Mouse (Mus musculus): ENCODE results near the gene Gm26920. TPM values are rescaled to one million over a fixed set of nuclear protein-coding genes. Genes with fewer than 3 reads are reported as not detected.

Gene Gm26920
- total RNA-seq (2014; fragmentation: Nextera tagmentation) (0.90 TPM in 1 of 2 replicates, not detected in the other), total RNA-seq (2017) (not detected in 2 replicates), polyA plus RNA-seq (2012) (not detected in 2 replicates)

- H3K9me3 ChIP-seq (replicated peaks) = no peaks in the 10 kb centered on the region
- H3K27me3 ChIP-seq (ENCODE audit: insufficient read depth, low read length) = no peaks in the 10 kb centered on the region
- peaks cover 46% of the 10 kb centered on the region for H3K4me1 ChIP-seq (ENCODE audit: insufficient read depth, low read depth, low read length)
- H3K36me3 ChIP-seq (replicated peaks) = peaks cover 22% of the 10 kb centered on the region
- peak within 1 kb of the TSS; percentile 84 for H3K4me3 ChIP-seq (ENCODE audit: low read depth, low read length)
- ATAC-seq (ENCODE audit: extremely low read depth, insufficient number of reproducible peaks, low FRiP score, poor library complexity, severe bottlenecking) = peak; percentile 93
- DNase-seq (ENCODE audit: low spot score) = peak; percentile 89
- TF ChIP-seq GATA1 (IDR thresholded peaks at IDR 0.05; ENCODE audit: borderline replicate concordance, low read length) (no peak), GATA2 (IDR thresholded peaks at IDR 0.05; ENCODE audit: borderline replicate concordance, low read depth, low read length) (no peak), CTCF (IDR thresholded peaks at IDR 0.05; ENCODE audit: low read depth, low read length) (no peak), POLR2AphosphoS5 (IDR thresholded peaks at IDR 0.05; ENCODE audit: insufficient replicate concordance, low read depth, low read length) (no peak), TAL1 (conservative IDR thresholded peaks at IDR 0.05; ENCODE audit: low read depth, low read length) (no peak)
Measured at GRCm38 (mm10) chr7:30090092-30090969, at the start of gene Gm26920, which contains the start of gene Zfp566. Gene Gm26920, minus strand, starts transcription at chr7:30090410. Gene Zfp566, minus strand, starts transcription at chr7:30090527.

DNA sequence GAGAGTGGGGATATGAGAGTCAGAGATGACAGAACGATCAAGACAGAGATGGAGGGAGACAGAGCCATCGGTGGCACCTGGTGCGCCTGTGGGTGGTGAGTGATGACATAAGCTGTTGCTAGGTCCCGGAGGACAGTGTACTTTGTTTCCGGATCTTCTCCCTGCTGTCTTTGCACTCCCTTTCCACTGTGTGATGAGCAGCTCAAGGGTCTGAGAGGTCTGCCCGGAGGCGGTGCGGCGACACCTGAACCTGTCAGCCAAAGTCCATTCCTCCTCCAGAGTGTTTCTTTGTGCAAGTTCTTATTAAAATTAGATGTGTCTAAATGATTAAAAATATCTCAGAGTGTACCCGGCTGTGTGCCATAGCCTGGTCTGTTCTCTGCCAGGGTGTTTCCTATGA is 46.6 kb upstream of the Gm26920 start:
- H3K27me3 ChIP-seq (ENCODE audit: insufficient read depth, low read length) = no peaks in the 10 kb centered on the region

DNA sequence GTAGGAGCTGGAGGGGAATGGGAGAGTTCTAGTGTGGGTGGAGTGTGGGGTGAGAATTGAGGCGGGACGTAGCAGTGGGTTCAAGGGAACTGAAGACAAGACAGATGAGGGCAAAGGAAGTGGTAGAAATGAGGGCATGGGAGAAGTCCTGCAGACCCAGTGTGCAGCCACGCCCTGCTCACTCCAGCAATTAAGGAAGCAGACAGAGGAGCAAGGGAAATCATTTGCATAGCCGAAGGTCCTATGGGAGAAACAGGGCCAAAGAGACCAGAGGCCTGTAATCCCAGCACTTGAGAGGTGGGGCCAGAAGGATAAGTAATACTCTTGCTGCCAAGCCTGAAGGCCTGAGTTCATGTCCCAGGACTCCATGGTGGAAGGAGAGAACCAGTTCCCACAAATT is 42.2 kb upstream of the Gm26920 start:
- H3K36me3 ChIP-seq (replicated peaks) = peaks cover 62% of the 10 kb centered on the region
- H3K4me1 ChIP-seq (ENCODE audit: insufficient read depth, low read depth, low read length) = peaks cover 6% of the 10 kb centered on the region
- H3K9me3 ChIP-seq (replicated peaks) = peaks cover 9% of the 10 kb centered on the region
- no peak for ATAC-seq (ENCODE audit: extremely low read depth, insufficient number of reproducible peaks, low FRiP score, poor library complexity, severe bottlenecking)
- TF ChIP-seq CTCF (IDR thresholded peaks at IDR 0.05; ENCODE audit: low read depth, low read length) = no peak
- no peak for TF ChIP-seq GATA2 (IDR thresholded peaks at IDR 0.05; ENCODE audit: borderline replicate concordance, low read depth, low read length)
- no peak for TF ChIP-seq TAL1 (conservative IDR thresholded peaks at IDR 0.05; ENCODE audit: low read depth, low read length)
- no peak for TF ChIP-seq POLR2AphosphoS5 (IDR thresholded peaks at IDR 0.05; ENCODE audit: insufficient replicate concordance, low read depth, low read length)
- no peak for TF ChIP-seq GATA1 (IDR thresholded peaks at IDR 0.05; ENCODE audit: borderline replicate concordance, low read length)
- no peaks in the 10 kb centered on the region for H3K27me3 ChIP-seq (ENCODE audit: insufficient read depth, low read length)
- no peak for DNase-seq (ENCODE audit: low spot score)
- H3K4me3 ChIP-seq (ENCODE audit: low read depth, low read length) = no peak overlapping the region

More for the DNA sequence above, 46.6 kb upstream of the Gm26920 start:
- H3K36me3 ChIP-seq (replicated peaks) = peaks cover 64% of the 10 kb centered on the region
- TF ChIP-seq POLR2AphosphoS5 (IDR thresholded peaks at IDR 0.05; ENCODE audit: insufficient replicate concordance, low read depth, low read length) = no peak
- TF ChIP-seq CTCF (IDR thresholded peaks at IDR 0.05; ENCODE audit: low read depth, low read length) = no peak
- no peak for TF ChIP-seq GATA1 (IDR thresholded peaks at IDR 0.05; ENCODE audit: borderline replicate concordance, low read length)
- TF ChIP-seq GATA2 (IDR thresholded peaks at IDR 0.05; ENCODE audit: borderline replicate concordance, low read depth, low read length) = no peak
- TF ChIP-seq TAL1 (conservative IDR thresholded peaks at IDR 0.05; ENCODE audit: low read depth, low read length) = no peak
- DNase-seq (ENCODE audit: low spot score) = no peak
- H3K9me3 ChIP-seq (replicated peaks) = peaks cover 15% of the 10 kb centered on the region
- ATAC-seq (ENCODE audit: extremely low read depth, insufficient number of reproducible peaks, low FRiP score, poor library complexity, severe bottlenecking) = no peak
- H3K4me1 ChIP-seq (ENCODE audit: insufficient read depth, low read depth, low read length) = peaks cover 4% of the 10 kb centered on the region
- no peak overlapping the region for H3K4me3 ChIP-seq (ENCODE audit: low read depth, low read length)

DNA sequence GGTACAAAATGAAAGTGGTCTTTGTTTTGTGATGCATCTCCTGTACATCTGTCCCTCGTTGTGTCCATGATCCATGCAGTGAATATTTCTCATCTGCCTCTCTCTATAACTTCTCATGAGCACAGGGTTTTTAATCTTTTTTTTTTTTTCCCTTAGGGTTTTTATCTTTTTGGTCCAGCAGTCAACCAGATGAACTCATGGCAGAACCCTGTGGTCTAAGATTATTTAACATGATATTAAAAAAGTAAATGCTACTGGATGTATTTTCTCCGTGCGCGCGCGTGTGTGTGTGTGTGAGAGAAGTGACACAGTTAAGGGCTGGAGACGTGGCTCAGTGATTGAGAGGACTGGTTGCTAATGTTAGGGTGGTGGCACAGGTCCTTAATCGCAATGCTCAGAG is 39.7 kb upstream of the Gm26920 start:
- Histone ChIP-seq H3K4me1 (ENCODE audit: insufficient read depth, low read depth, low read length) (peaks cover 6% of the 10 kb centered on the region), H3K36me3 (replicated peaks) (peaks cover 71% of the 10 kb centered on the region), H3K9me3 (replicated peaks) (peaks cover 7% of the 10 kb centered on the region), H3K4me3 (ENCODE audit: low read depth, low read length) (no peak overlapping the region), H3K27me3 (ENCODE audit: insufficient read depth, low read length) (no peaks in the 10 kb centered on the region)
- ATAC-seq (ENCODE audit: extremely low read depth, insufficient number of reproducible peaks, low FRiP score, poor library complexity, severe bottlenecking) (no peak), DNase-seq (ENCODE audit: low spot score) (no peak)
- no peak for TF ChIP-seq TAL1 (conservative IDR thresholded peaks at IDR 0.05; ENCODE audit: low read depth, low read length)
- no peak for TF ChIP-seq CTCF (IDR thresholded peaks at IDR 0.05; ENCODE audit: low read depth, low read length)
- no peak for TF ChIP-seq GATA2 (IDR thresholded peaks at IDR 0.05; ENCODE audit: borderline replicate concordance, low read depth, low read length)
- TF ChIP-seq POLR2AphosphoS5 (IDR thresholded peaks at IDR 0.05; ENCODE audit: insufficient replicate concordance, low read depth, low read length) = no peak
- no peak for TF ChIP-seq GATA1 (IDR thresholded peaks at IDR 0.05; ENCODE audit: borderline replicate concordance, low read length)

GRCm38 (mm10) chr7:30122188-30122530 is 31.9 kb upstream of the Gm26920 start:
- Histone ChIP-seq H3K36me3 (replicated peaks) (peaks cover 17% of the 10 kb centered on the region), H3K27me3 (ENCODE audit: insufficient read depth, low read length) (no peaks in the 10 kb centered on the region), H3K4me1 (ENCODE audit: insufficient read depth, low read depth, low read length) (peaks cover 13% of the 10 kb centered on the region), H3K9me3 (replicated peaks) (peaks cover 7% of the 10 kb centered on the region), H3K4me3 (ENCODE audit: low read depth, low read length) (peak overlapping the region; percentile 81)
- no peak for ATAC-seq (ENCODE audit: extremely low read depth, insufficient number of reproducible peaks, low FRiP score, poor library complexity, severe bottlenecking)
- no peak for TF ChIP-seq GATA2 (IDR thresholded peaks at IDR 0.05; ENCODE audit: borderline replicate concordance, low read depth, low read length)
- no peak for TF ChIP-seq CTCF (IDR thresholded peaks at IDR 0.05; ENCODE audit: low read depth, low read length)
- no peak for TF ChIP-seq TAL1 (conservative IDR thresholded peaks at IDR 0.05; ENCODE audit: low read depth, low read length)
- no peak for TF ChIP-seq POLR2AphosphoS5 (IDR thresholded peaks at IDR 0.05; ENCODE audit: insufficient replicate concordance, low read depth, low read length)
- no peak for TF ChIP-seq GATA1 (IDR thresholded peaks at IDR 0.05; ENCODE audit: borderline replicate concordance, low read length)
- DNase-seq (ENCODE audit: low spot score) = no peak

Data from G1E (cell line).